Mouse (Mus musculus): ENCODE results near the gene Slc9b1.

- TF ChIP-seq CTCF (IDR thresholded peaks at IDR 0.05; ENCODE audit: low read depth, low read length) (no peak), GATA1 (IDR thresholded peaks at IDR 0.05; ENCODE audit: borderline replicate concordance, low read length) (no peak), TAL1 (conservative IDR thresholded peaks at IDR 0.05; ENCODE audit: low read depth, low read length) (no peak), GATA2 (IDR thresholded peaks at IDR 0.05; ENCODE audit: borderline replicate concordance, low read depth, low read length) (no peak), POLR2AphosphoS5 (IDR thresholded peaks at IDR 0.05; ENCODE audit: insufficient replicate concordance, low read depth, low read length) (no peak)
These were observed 75.9 kb downstream of the Slc9b1 start, which contains the start of gene Cisd2 for GRCm38 (mm10) chr3:135423608-135424212.

Measured in G1E (cell line).